Mouse (Mus musculus): ENCODE data around the gene Etv4. TPM values are rescaled to one million over a fixed set of nuclear protein-coding genes. Genes with fewer than 3 reads are reported as not detected.

Etv4 gene
- polyA plus RNA-seq, 1 experiment = 26.9 TPM

DNA sequence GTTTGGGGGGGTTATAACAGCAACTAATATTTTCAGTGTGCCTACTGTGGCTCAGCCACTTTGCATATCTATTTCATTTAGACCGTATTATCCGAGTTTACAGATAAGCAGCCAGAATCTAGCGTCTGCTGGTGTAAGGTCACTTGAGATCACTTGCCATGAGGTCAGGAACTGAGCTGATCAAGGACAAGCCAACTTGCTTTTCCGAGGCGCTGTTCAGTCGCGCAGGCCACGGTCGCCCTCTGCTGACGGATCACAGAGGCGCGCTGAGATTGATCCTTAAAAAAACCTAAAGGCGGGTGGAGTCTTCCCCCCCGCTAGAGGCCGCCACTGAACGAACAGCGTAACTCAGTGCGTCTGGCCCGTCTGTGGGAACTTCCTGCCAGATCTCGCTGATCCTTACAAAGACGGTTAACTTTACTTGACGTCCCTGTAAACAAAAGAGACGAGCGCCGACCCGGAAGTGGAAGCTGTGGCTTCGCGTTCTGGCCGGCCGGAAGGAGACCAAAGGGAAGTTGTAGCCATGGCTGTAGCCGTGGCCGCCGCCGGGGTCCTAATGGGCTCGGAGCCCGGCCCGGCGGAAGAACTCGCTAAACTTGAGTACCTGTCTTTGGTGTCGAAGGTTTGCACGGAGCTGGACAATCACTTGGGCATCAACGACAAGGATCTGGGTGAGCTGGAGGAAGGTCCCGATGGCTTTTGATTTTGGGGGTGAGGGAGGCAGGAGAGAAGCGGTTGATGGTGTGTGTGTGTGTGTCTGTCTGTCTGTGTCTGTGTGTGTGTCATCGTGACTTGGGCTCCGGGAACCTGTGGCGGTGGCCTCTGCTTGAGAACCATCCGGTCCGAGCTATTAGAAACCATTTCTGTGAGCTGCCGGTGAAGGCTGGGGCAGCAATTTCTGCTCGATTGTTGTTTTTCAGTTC is 52.4 kb downstream of the Etv4 start, which contains the start of gene Dhx8:
Dhx8 (plus strand) TSS at position 402 of the 923 bp plus-strand sequence.
- peak; percentile 98 to 99 for DNase-seq
- no peaks in the 10 kb centered on the region for H3K4me1 ChIP-seq (ENCODE audit: control insufficient read depth, insufficient read depth, low read length)
- under 1% methylated on average over 51 of the region's 51 CpGs for WGBS
- no peaks in the 10 kb centered on the region for H3K27me3 ChIP-seq (ENCODE audit: control insufficient read depth, insufficient read depth, low read length)
- TF ChIP-seq POLR2A (IDR thresholded peaks at IDR 0.05; ENCODE audit: borderline replicate concordance, insufficient read depth, low read length) (peak; percentile 44; the same call in 1 of the 2 replicates), CTCF (IDR thresholded peaks at IDR 0.05; ENCODE audit: borderline replicate concordance, insufficient read depth, low read depth, low read length) (peak; percentile 99)
- peak within 1 kb of the TSS; percentile 94 for H3K4me3 ChIP-seq (replicated peaks; ENCODE audit: insufficient read depth, low read depth, low read length)
- H3K27ac ChIP-seq (ENCODE audit: insufficient read depth, low read length) = peak within 1 kb of the TSS; percentile 32; the same call in 1 of the 2 replicates

DNA sequence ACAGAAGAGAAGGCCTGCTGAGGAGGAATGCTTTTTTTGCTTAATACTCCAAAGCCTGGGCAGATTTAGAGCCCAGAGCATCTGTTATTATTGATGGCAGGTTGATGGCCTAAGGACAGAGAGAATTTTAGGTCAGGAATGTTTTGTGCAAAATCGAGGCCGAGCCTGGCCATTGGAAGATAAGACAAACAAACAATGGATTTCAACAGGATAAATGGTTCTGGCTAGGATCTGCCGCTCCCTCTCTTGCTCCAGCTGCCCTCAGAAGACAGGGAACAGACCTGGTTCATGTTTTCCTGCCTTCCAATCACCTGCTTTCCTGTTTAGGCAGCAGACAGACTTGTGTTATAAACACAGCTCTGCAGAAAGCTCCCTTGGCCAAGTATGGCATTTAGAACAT is 55.9 kb downstream of the Etv4 start:
- WGBS = 81% methylated on average over 3 of the region's 3 CpGs
- no peaks in the 10 kb centered on the region for H3K27me3 ChIP-seq (ENCODE audit: control insufficient read depth, insufficient read depth, low read length)

DNA sequence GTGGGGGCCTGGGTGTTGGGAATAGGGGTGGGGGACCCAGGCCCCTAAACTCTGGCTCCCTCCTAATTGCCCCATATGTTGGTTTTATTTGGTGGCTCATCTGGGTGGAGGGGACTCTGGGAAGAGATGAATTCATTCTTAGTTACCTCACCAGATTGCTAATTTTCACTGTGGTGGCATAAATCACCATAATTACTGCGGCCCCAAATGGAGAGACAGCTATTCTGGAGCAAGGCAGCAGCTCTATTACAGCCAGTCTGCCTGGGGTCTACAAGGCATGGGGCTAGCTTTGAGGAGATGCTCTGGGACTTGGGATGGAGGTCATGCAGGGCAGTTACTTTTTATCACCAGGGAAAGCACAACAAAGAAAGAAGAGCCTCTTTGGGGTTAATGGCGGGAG is 58.4 kb downstream of the Etv4 start:
- no peaks in the 10 kb centered on the region for H3K27me3 ChIP-seq (ENCODE audit: control insufficient read depth, insufficient read depth, low read length)
- H3K27ac ChIP-seq (ENCODE audit: insufficient read depth, low read length) = no peak overlapping the region
- H3K4me1 ChIP-seq (ENCODE audit: control insufficient read depth, insufficient read depth, low read length) = no peaks in the 10 kb centered on the region
- H3K4me3 ChIP-seq (replicated peaks; ENCODE audit: insufficient read depth, low read depth, low read length) = no peak overlapping the region
- TF ChIP-seq POLR2A (IDR thresholded peaks at IDR 0.05; ENCODE audit: borderline replicate concordance, insufficient read depth, low read length) (no peak), CTCF (IDR thresholded peaks at IDR 0.05; ENCODE audit: borderline replicate concordance, insufficient read depth, low read depth, low read length) (no peak)
- WGBS = 73% methylated on average over 2 of the region's 2 CpGs
- no peak for DNase-seq

More for the DNA sequence above, 55.9 kb downstream of the Etv4 start:
- no peak overlapping the region for H3K27ac ChIP-seq (ENCODE audit: insufficient read depth, low read length)
- TF ChIP-seq POLR2A (IDR thresholded peaks at IDR 0.05; ENCODE audit: borderline replicate concordance, insufficient read depth, low read length) (no peak), CTCF (IDR thresholded peaks at IDR 0.05; ENCODE audit: borderline replicate concordance, insufficient read depth, low read depth, low read length) (no peak)
- no peak overlapping the region for H3K4me3 ChIP-seq (replicated peaks; ENCODE audit: insufficient read depth, low read depth, low read length)
- H3K4me1 ChIP-seq (ENCODE audit: control insufficient read depth, insufficient read depth, low read length) = no peaks in the 10 kb centered on the region
- no peak for DNase-seq

DNA sequence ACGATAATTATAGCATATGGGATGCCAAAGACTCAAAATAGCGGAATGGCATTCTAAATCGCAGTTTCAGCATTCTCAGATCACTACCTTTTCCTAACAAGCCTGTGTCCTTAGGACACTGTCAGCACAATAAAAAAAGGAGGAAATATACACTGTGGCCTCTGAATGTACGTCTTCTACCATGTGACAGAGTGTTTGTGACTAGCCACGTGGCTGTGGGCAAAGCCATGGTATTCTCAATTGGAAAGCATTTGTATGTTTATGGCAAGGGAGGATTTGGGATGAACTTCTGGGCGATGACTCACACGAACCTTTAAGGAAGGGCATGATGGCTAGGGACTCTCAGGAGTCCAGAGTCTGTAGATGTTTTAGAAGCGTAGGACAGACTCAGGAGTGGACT is 60.1 kb downstream of the Etv4 start:
- 76% methylated on average over 8 of the region's 8 CpGs for WGBS
- TF ChIP-seq POLR2A (IDR thresholded peaks at IDR 0.05; ENCODE audit: borderline replicate concordance, insufficient read depth, low read length) = no peak
- TF ChIP-seq CTCF (IDR thresholded peaks at IDR 0.05; ENCODE audit: borderline replicate concordance, insufficient read depth, low read depth, low read length) = no peak
- no peaks in the 10 kb centered on the region for H3K4me1 ChIP-seq (ENCODE audit: control insufficient read depth, insufficient read depth, low read length)
- no peak overlapping the region for H3K4me3 ChIP-seq (replicated peaks; ENCODE audit: insufficient read depth, low read depth, low read length)
- no peak overlapping the region for H3K27ac ChIP-seq (ENCODE audit: insufficient read depth, low read length)
- H3K27me3 ChIP-seq (ENCODE audit: control insufficient read depth, insufficient read depth, low read length) = no peaks in the 10 kb centered on the region
- DNase-seq = no peak

DNA sequence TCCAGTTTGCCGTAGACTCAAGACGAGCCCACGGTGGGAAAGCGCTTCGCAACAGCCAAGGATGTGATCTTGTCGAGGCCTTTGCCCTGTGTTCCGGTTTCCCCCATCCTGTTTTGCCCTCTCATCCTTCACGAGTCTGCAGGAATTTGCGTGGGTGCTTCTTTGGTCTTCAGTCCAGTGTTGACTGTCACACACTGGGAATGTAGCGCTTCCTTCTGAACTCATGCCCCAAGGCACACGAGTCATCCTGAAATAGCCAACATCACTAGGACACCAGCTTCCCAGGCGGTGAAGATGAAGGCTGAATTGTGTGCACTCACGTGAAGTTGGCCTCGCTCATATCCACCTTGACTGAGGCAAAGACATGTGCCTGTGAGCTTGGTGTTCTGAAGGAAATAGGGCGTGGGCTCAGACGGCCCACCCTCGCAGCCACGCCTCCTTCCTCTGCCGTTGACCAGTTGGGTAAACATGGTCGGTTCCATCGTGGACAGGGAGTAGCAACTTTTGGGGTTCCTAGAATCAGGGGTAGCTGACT is 65.1 kb downstream of the Etv4 start:
- H3K27me3 ChIP-seq (ENCODE audit: control insufficient read depth, insufficient read depth, low read length) = no peaks in the 10 kb centered on the region
- DNase-seq = no peak
- WGBS = 86% methylated on average over 21 of the region's 21 CpGs
- H3K4me3 ChIP-seq (replicated peaks; ENCODE audit: insufficient read depth, low read depth, low read length) = no peak overlapping the region
- H3K27ac ChIP-seq (ENCODE audit: insufficient read depth, low read length) = no peak overlapping the region
- TF ChIP-seq POLR2A (IDR thresholded peaks at IDR 0.05; ENCODE audit: borderline replicate concordance, insufficient read depth, low read length) (no peak), CTCF (IDR thresholded peaks at IDR 0.05; ENCODE audit: borderline replicate concordance, insufficient read depth, low read depth, low read length) (no peak)
- no peaks in the 10 kb centered on the region for H3K4me1 ChIP-seq (ENCODE audit: control insufficient read depth, insufficient read depth, low read length)

Other genes with a start within 250 kb of the Etv4 start
- gene Brca1, start 233.4 kb downstream of the Etv4 start, polyA plus RNA-seq (2012; rRNA removed) = 0.59 and 0.67 TPM in 2 replicates
- 137 and 147 TPM in 2 replicates for gene Nbr1, start 233.2 kb downstream of the Etv4 start, polyA plus RNA-seq (2012; rRNA removed)
- 1.6 and 2.0 TPM in 2 replicates for gene Tmem106a, start 203.1 kb downstream of the Etv4 start, polyA plus RNA-seq (2012; rRNA removed)
- not detected in 2 replicates for gene Gm11634, start 186.1 kb downstream of the Etv4 start, polyA plus RNA-seq (2012; rRNA removed)
- gene Rdm1, start 158.2 kb downstream of the Etv4 start, polyA plus RNA-seq (2012; rRNA removed) = 13.7 and 13.9 TPM in 2 replicates
- 14.5 and 16.6 TPM in 2 replicates for gene Arl4d, start 119.8 kb downstream of the Etv4 start, polyA plus RNA-seq (2012; rRNA removed)
- 27.4 and 28.9 TPM in 2 replicates for gene Dhx8, start 52.5 kb downstream of the Etv4 start, polyA plus RNA-seq (2012; rRNA removed)
- gene Meox1, start 109.0 kb upstream of the Etv4 start, polyA plus RNA-seq (2012; rRNA removed) = 1.5 and 1.8 TPM in 2 replicates
- gene Sost, start 181.6 kb upstream of the Etv4 start, polyA plus RNA-seq (2012; rRNA removed) = 1.4 and 1.7 TPM in 2 replicates
- not detected in 2 replicates for gene Cfap97d1, start 198.9 kb upstream of the Etv4 start, polyA plus RNA-seq (2012; rRNA removed)
- 86.0 and 98.5 TPM in 2 replicates for gene Dusp3, start 201.6 kb upstream of the Etv4 start, polyA plus RNA-seq (2012; rRNA removed)
- 158 and 185 TPM in 2 replicates for gene Mpp3, start 243.1 kb upstream of the Etv4 start, polyA plus RNA-seq (2012; rRNA removed)

Measured in cerebellum, adult 2 months (tissue).